Mouse (Mus musculus): ENCODE measurements at regions not wholly inside any gene's neighbourhood (a gene's known extent, or its start where the extent isn't known, plus 50 kb on each side); places are given as distances from the start of the nearest gene placed in this dataset.
A peak's percentile ranks its signal among the peaks of the same experiment; 100 is the strongest.

DNA sequence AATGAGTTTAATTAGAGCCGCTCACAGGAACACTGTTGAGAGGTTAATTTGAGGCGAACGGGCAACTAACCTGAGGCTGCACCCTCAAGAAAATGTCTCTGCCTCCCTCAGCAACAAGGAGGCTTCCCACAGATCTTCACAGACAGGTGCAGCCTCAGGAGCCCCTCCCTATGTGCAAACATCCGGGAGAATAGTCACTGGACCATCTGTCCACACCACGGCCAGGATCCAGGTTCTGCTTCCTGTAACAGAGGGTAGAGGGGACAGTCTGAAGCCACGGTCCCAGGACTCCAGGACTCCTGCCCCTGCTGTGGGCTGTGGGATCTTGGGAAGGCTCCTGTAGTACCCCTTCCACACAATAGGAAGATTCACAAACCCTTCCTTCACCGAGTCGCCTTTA lies 134.1 kb upstream of the Gadl1 start:
- TF ChIP-seq REST (IDR thresholded peaks at IDR 0.05; ENCODE audit: insufficient read depth, insufficient read length) (no peak), USF1 (IDR thresholded peaks at IDR 0.05; ENCODE audit: low read depth) (no peak), MYOD1 (IDR thresholded peaks at IDR 0.05; ENCODE audit: control insufficient read depth in 1 of 3, insufficient read length in 2 of 3, low read depth in 2 of 3) (peak in 1 of 3 experiments; percentile 20)
- H3K4me2 ChIP-seq (ENCODE audit: low read depth): no peak overlapping the region
- H3K27me3 ChIP-seq (ENCODE audit: control insufficient read depth, insufficient read depth, insufficient read length): no peaks in the 10 kb centered on the region
- H3K79me2 ChIP-seq (ENCODE audit: control insufficient read depth, insufficient read depth): no peaks in the 10 kb centered on the region
- H3ac ChIP-seq (ENCODE audit: control insufficient read depth, insufficient read length): no peak overlapping the region
- H3K36me3 ChIP-seq (ENCODE audit: control insufficient read depth, insufficient read depth): no peaks in the 10 kb centered on the region
- H3K4me3 ChIP-seq: no peak overlapping the region

DNA sequence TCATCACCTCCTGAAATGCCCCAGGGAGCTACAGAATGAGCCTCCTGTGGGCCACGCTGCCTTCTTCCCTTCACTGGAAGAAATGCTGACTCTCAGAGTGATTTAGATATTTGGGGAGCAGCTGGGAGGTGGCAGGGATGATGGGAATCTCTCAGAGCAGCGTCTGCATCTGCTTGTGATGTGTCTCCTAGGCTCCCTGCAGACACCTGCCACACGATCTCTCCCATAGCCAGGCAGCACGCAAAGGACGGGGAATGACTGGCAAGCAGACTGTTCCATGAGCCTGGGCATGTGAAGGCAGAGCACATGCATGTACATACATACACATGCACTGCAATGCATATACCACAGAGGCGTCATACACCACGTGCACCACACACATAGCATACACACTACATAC lies 133.4 kb upstream of the Gadl1 start:
- H3K79me2 ChIP-seq (ENCODE audit: control insufficient read depth, insufficient read depth): no peaks in the 10 kb centered on the region
- H3K27me3 ChIP-seq (ENCODE audit: control insufficient read depth, insufficient read depth, insufficient read length): no peaks in the 10 kb centered on the region
- H3K4me2 ChIP-seq (ENCODE audit: low read depth): no peak overlapping the region
- TF ChIP-seq REST (IDR thresholded peaks at IDR 0.05; ENCODE audit: insufficient read depth, insufficient read length) (no peak), CEBPB (IDR thresholded peaks at IDR 0.05; ENCODE audit: insufficient read depth, poor library complexity, severe bottlenecking) (no peak), POLR2A (IDR thresholded peaks at IDR 0.05; ENCODE audit: insufficient read length, low read depth) (no peak), E2F4 (IDR thresholded peaks at IDR 0.05; ENCODE audit: insufficient read depth) (no peak), POLR2AphosphoS2 (IDR thresholded peaks at IDR 0.05; ENCODE audit: insufficient read length, low read depth) (no peak), SRF (IDR thresholded peaks at IDR 0.05; ENCODE audit: control insufficient read depth, insufficient read length, low read depth) (no peak), MAX (IDR thresholded peaks at IDR 0.05; ENCODE audit: low read depth) (no peak), TCF3 (IDR thresholded peaks at IDR 0.05; ENCODE audit: insufficient read length, low read depth) (no peak), MYOD1 (IDR thresholded peaks at IDR 0.05; ENCODE audit: control insufficient read depth in 1 of 3, insufficient read length in 2 of 3, low read depth in 2 of 3) (no peak), MYOG (IDR thresholded peaks at IDR 0.05; ENCODE audit: control insufficient read depth in 1 of 3, insufficient read depth in 1 of 3, insufficient read length in 2 of 3, low read depth in 2 of 3) (no peak), USF1 (IDR thresholded peaks at IDR 0.05; ENCODE audit: low read depth) (no peak), TCF12 (IDR thresholded peaks at IDR 0.05; ENCODE audit: insufficient read depth, poor library complexity, severe bottlenecking) (no peak)
- H3ac ChIP-seq (ENCODE audit: control insufficient read depth, insufficient read length): no peak overlapping the region
- H3K36me3 ChIP-seq (ENCODE audit: control insufficient read depth, insufficient read depth): no peaks in the 10 kb centered on the region
- H3K4me3 ChIP-seq: no peak overlapping the region

DNA sequence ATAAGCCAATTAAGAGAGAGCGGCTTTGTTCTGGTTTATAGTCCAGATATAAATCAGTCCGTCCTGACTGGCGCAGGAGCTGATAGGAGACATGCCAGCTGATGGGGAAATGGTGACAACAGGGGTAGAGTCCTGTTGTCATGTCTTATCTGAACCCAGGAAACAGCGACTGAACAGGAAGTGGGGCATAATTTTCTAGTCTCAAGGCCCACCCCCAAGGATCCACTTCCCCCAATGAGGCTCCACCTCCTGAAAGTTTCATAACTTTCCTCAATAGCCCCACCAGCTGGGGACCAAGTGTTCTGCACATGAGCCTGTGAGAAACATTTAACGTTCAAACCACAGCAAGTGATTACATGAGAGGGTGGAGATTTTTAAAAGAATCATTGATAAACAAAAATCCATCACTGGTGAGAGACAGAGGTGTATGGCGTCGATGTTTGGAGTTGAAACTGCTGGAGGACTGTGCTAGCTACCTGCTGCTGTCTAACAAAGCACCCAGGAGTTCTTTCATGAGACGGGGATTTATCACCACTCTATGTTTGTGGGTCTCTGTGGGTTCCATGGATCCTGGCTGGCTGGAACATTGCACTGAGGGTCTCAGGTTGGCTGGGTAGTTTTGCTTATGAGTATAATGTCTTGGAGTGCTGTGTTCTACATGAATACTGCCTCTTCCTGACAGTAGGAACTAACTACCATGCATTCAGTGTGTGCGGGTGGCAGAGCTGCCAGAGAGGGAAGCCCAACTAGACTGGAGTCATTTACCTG lies 132.0 kb upstream of the Gadl1 start:
- Histone ChIP-seq H3K36me3 (ENCODE audit: control insufficient read depth, insufficient read depth) (no peaks in the 10 kb centered on the region), H3K4me2 (ENCODE audit: low read depth) (no peak overlapping the region), H3K79me2 (ENCODE audit: control insufficient read depth, insufficient read depth) (no peaks in the 10 kb centered on the region), H3K4me3 (no peak overlapping the region), H3K27me3 (ENCODE audit: control insufficient read depth, insufficient read depth, insufficient read length) (no peaks in the 10 kb centered on the region), H3ac (ENCODE audit: control insufficient read depth, insufficient read length) (no peak overlapping the region)
- TF ChIP-seq POLR2A (IDR thresholded peaks at IDR 0.05; ENCODE audit: insufficient read length, low read depth): no peak
- no peak for TF ChIP-seq SRF (IDR thresholded peaks at IDR 0.05; ENCODE audit: control insufficient read depth, insufficient read length, low read depth)
- TF ChIP-seq TCF3 (IDR thresholded peaks at IDR 0.05; ENCODE audit: insufficient read length, low read depth): no peak
- TF ChIP-seq REST (IDR thresholded peaks at IDR 0.05; ENCODE audit: insufficient read depth, insufficient read length): no peak

DNA sequence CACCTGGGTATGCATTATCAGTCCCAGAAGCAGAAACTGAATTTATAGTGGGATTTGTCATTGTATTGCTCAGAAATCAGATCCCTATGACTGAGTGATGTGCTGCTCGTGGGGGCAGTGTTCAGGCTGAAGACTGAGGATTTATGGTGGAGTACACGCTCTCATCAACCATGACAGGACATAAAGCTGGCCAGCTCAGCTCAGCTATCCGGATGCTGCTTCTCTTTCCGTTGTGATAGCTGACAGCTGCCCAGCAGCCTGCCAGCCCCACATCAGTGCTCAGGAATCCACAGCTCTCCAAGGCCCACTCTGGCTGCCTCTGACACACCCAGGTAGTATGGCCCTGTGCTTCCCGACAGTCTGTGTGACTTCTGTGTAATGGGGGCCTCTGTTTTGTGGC lies 130.4 kb upstream of the Gadl1 start:
- Histone ChIP-seq H3K36me3 (ENCODE audit: control insufficient read depth, insufficient read depth) (no peaks in the 10 kb centered on the region), H3K79me2 (ENCODE audit: control insufficient read depth, insufficient read depth) (no peaks in the 10 kb centered on the region), H3K27me3 (ENCODE audit: control insufficient read depth, insufficient read depth, insufficient read length) (no peaks in the 10 kb centered on the region), H3K4me3 (no peak overlapping the region), H3K4me2 (ENCODE audit: low read depth) (no peak overlapping the region), H3ac (ENCODE audit: control insufficient read depth, insufficient read length) (no peak overlapping the region)
- TF ChIP-seq REST (IDR thresholded peaks at IDR 0.05; ENCODE audit: insufficient read depth, insufficient read length) (no peak), USF1 (IDR thresholded peaks at IDR 0.05; ENCODE audit: low read depth) (no peak), E2F4 (IDR thresholded peaks at IDR 0.05; ENCODE audit: insufficient read depth) (no peak), POLR2AphosphoS2 (IDR thresholded peaks at IDR 0.05; ENCODE audit: insufficient read length, low read depth) (no peak), MYOD1 (IDR thresholded peaks at IDR 0.05; ENCODE audit: control insufficient read depth in 1 of 3, insufficient read length in 2 of 3, low read depth in 2 of 3) (peak in 1 of 3 experiments; percentile 34), TCF12 (IDR thresholded peaks at IDR 0.05; ENCODE audit: insufficient read depth, poor library complexity, severe bottlenecking) (no peak)

DNA sequence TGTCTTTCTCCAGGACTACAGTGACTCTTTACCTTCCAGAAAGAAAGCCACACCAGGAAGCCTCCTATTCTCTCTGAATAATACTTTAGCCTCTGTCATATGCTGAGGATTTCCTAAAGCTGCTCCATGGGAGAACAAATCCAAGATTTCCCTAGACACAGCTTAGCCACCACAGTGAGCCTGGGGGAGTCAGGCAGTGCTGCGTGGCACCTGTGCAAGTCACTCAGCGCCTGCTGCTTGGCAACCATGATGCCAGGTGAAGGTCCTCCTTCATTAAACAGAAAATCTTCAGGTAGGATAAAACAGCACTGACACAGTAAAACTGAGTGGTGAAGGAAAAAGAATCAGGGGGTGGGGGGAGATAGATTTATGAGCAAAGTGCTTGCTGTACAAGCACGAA lies 109.9 kb upstream of the Gadl1 start:
- Histone ChIP-seq H3K79me2 (ENCODE audit: control insufficient read depth, insufficient read depth) (no peaks in the 10 kb centered on the region), H3K36me3 (ENCODE audit: control insufficient read depth, insufficient read depth) (no peaks in the 10 kb centered on the region), H3K4me2 (ENCODE audit: low read depth) (no peak overlapping the region), H3ac (ENCODE audit: control insufficient read depth, insufficient read length) (no peak overlapping the region), H3K27me3 (ENCODE audit: control insufficient read depth, insufficient read depth, insufficient read length) (no peaks in the 10 kb centered on the region), H3K4me3 (no peak overlapping the region)
- TF ChIP-seq MYOD1 (IDR thresholded peaks at IDR 0.05; ENCODE audit: control insufficient read depth in 1 of 3, insufficient read length in 2 of 3, low read depth in 2 of 3) (peak in 2 of 3 experiments; percentile 56 to 71), SRF (IDR thresholded peaks at IDR 0.05; ENCODE audit: control insufficient read depth, insufficient read length, low read depth) (no peak)

All from myocyte (in vitro differentiated cells).